Mouse (Mus musculus) olfactory bulb, adult 2 months (tissue): ENCODE results near the gene Brd1.

Experiments used
- CTCF ChIP-seq: fragments of 200-500 bp; IDR thresholded peaks from 2 replicates; pipeline ENCODE4 v1.5.1; 2012; ENCODE audit warnings: low read depth, mild to moderate bottlenecking, low read length, moderate library complexity; ENCODE audit not compliant: insufficient read depth
- POLR2A ChIP-seq: fragments of 200-500 bp; IDR thresholded peaks from 2 replicates; pipeline ENCODE4 v1.6.1; 2012; ENCODE audit warnings: mild to moderate bottlenecking, low read depth, low read length, moderate library complexity; ENCODE audit not compliant: insufficient read depth

DNA sequence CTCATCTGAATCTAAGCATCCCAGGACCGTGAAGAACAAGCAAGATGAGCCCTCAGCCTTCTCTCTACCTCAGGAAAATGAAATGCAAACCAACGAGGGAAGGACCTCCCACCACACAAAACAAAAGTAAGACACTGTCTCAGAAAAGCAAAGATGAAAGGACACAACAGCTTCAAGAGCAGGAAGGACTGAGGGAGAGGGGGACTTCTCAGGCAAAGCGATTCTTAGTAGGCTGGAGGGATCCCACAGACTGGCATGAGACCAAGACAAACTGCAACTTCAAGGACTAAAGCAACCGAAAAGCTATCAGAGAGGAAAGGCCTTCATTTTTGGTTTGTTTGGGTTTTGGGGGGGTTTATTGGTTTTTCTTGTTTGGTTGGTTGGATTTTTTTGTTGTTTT, 2.1 kb upstream of the Brd1 start:
- TF ChIP-seq CTCF (no peak), POLR2A (no peak)
